Mouse (Mus musculus): ENCODE measurements at regions not wholly inside any gene's neighbourhood (a gene's known extent, or its start where the extent isn't known, plus 50 kb on each side); places are given as distances from the start of the nearest gene placed in this dataset.
A peak's percentile ranks its signal among the peaks of the same experiment; 100 is the strongest.

DNA sequence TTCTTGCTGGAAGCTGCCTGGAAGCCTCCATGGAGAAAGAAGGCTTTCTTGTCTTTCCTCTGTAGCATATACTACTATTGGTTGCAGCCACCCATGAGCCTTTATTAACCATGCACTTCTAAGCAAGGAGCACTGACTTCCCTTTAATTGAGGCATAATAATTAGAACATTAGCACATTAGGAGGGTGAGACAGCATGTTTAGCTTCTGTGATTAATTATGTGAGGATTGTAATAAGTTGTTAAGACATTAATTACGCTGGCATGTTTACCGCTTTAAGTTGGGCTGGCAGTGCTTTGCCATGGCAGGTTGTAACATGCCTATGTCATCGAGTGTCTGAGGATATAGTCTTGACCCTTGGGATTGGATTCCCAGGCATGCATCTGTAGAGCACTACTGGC, 391.7 kb downstream of the Brinp2 start:
- no peak for TF ChIP-seq EP300 (IDR thresholded peaks at IDR 0.05)
- TF ChIP-seq CTCF (IDR thresholded peaks at IDR 0.05), result no peak
- H3K9ac ChIP-seq (replicated peaks; ENCODE audit: low read depth), result no peak overlapping the region
- ATAC-seq, result no peak

GRCm38 (mm10) chr1:157969635-157970111, 386.5 kb downstream of the Brinp2 start:
- H3K27ac ChIP-seq (ENCODE audit: low read length), result no peak overlapping the region
- H3K4me1 ChIP-seq (ENCODE audit: insufficient read depth, low read depth, low read length), result no peaks in the 10 kb centered on the region
- TF ChIP-seq EP300 (IDR thresholded peaks at IDR 0.05) (no peak), CTCF (IDR thresholded peaks at IDR 0.05) (no peak)
- ATAC-seq (no peak), DNase-seq (ENCODE audit: low spot score) (no peak)
- H3K9ac ChIP-seq (replicated peaks; ENCODE audit: low read depth), result no peak overlapping the region
- no peak overlapping the region for H3K4me2 ChIP-seq (replicated peaks; ENCODE audit: low read depth, low read length)
- 82% methylated on average over 6 of the region's 6 CpGs for WGBS
- no peaks in the 10 kb centered on the region for H3K36me3 ChIP-seq (ENCODE audit: insufficient read depth, low read length)
- H3K27me3 ChIP-seq (replicated peaks; ENCODE audit: insufficient read depth, low read length), result no peaks in the 10 kb centered on the region
- H3K4me3 ChIP-seq (ENCODE audit: low read depth, low read length), result no peak overlapping the region
- no peaks in the 10 kb centered on the region for H3K9me3 ChIP-seq (ENCODE audit: low read length)

More for the DNA sequence above, 391.7 kb downstream of the Brinp2 start:
- Histone ChIP-seq H3K4me1 (ENCODE audit: insufficient read depth, low read depth, low read length) (no peaks in the 10 kb centered on the region), H3K27me3 (replicated peaks; ENCODE audit: insufficient read depth, low read length) (no peaks in the 10 kb centered on the region), H3K27ac (ENCODE audit: low read length) (no peak overlapping the region), H3K36me3 (ENCODE audit: insufficient read depth, low read length) (no peaks in the 10 kb centered on the region), H3K4me3 (ENCODE audit: low read depth, low read length) (no peak overlapping the region), H3K9me3 (ENCODE audit: low read length) (no peaks in the 10 kb centered on the region), H3K4me2 (replicated peaks; ENCODE audit: low read depth, low read length) (no peak overlapping the region)
- 79% methylated on average over 3 of the region's 3 CpGs for WGBS
- DNase-seq (ENCODE audit: low spot score), result no peak

- H3K36me3 ChIP-seq (ENCODE audit: insufficient read depth, low read length), result no peaks in the 10 kb centered on the region
- DNase-seq (ENCODE audit: low spot score) (no peak), ATAC-seq (no peak)
- no peak overlapping the region for H3K27ac ChIP-seq (ENCODE audit: low read length)
- TF ChIP-seq CTCF (IDR thresholded peaks at IDR 0.05) (no peak), EP300 (IDR thresholded peaks at IDR 0.05) (no peak)
- no peaks in the 10 kb centered on the region for H3K27me3 ChIP-seq (replicated peaks; ENCODE audit: insufficient read depth, low read length)
- no peaks in the 10 kb centered on the region for H3K4me1 ChIP-seq (ENCODE audit: insufficient read depth, low read depth, low read length)
- no peak overlapping the region for H3K4me3 ChIP-seq (ENCODE audit: low read depth, low read length)
- H3K9me3 ChIP-seq (ENCODE audit: low read length), result no peaks in the 10 kb centered on the region
- H3K9ac ChIP-seq (replicated peaks; ENCODE audit: low read depth), result no peak overlapping the region
- 68% methylated on average over 10 of the region's 10 CpGs for WGBS
- no peak overlapping the region for H3K4me2 ChIP-seq (replicated peaks; ENCODE audit: low read depth, low read length)
Observed at GRCm38 (mm10) chr1:157973373-157974232, 382.5 kb downstream of the Brinp2 start.

GRCm38 (mm10) chr1:157974656-157975055, 381.5 kb downstream of the Brinp2 start:
- no peak overlapping the region for H3K9ac ChIP-seq (replicated peaks; ENCODE audit: low read depth)
- no peak for DNase-seq (ENCODE audit: low spot score)
- no peaks in the 10 kb centered on the region for H3K36me3 ChIP-seq (ENCODE audit: insufficient read depth, low read length)
- no peak for TF ChIP-seq CTCF (IDR thresholded peaks at IDR 0.05)
- no peak overlapping the region for H3K27ac ChIP-seq (ENCODE audit: low read length)
- no peaks in the 10 kb centered on the region for H3K27me3 ChIP-seq (replicated peaks; ENCODE audit: insufficient read depth, low read length)
- no peak overlapping the region for H3K4me2 ChIP-seq (replicated peaks; ENCODE audit: low read depth, low read length)
- no peaks in the 10 kb centered on the region for H3K9me3 ChIP-seq (ENCODE audit: low read length)
- no peak for ATAC-seq
- WGBS, result 61% methylated on average over 4 of the region's 4 CpGs
- H3K4me3 ChIP-seq (ENCODE audit: low read depth, low read length), result no peak overlapping the region
- H3K4me1 ChIP-seq (ENCODE audit: insufficient read depth, low read depth, low read length), result no peaks in the 10 kb centered on the region

DNA sequence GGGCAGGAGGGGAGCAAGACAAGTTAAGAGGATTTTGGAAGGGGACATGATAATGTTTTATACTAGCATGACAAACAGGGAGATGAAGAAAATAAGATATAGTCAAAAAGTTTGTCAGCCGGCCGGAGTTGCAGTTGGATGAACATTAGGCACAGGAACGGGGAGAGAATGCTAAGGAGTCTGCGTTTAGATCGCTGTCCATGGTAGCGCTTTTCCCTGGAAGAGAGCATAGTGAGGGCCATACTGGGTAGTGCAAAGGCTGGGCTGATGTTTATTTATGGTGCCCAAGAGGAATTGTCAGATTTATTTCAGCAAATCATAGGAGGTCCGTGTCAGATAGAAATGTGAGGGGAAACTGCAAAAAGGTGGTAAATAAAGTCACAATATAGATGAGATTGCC, 337.0 kb downstream of the Brinp2 start:
- Histone ChIP-seq H3K4me1 (ENCODE audit: insufficient read depth, low read depth, low read length) (no peaks in the 10 kb centered on the region), H3K36me3 (ENCODE audit: insufficient read depth, low read length) (no peaks in the 10 kb centered on the region), H3K27ac (ENCODE audit: low read length) (no peak overlapping the region), H3K4me2 (replicated peaks; ENCODE audit: low read depth, low read length) (no peak overlapping the region), H3K9ac (replicated peaks; ENCODE audit: low read depth) (no peak overlapping the region), H3K4me3 (ENCODE audit: low read depth, low read length) (no peak overlapping the region), H3K27me3 (replicated peaks; ENCODE audit: insufficient read depth, low read length) (no peaks in the 10 kb centered on the region), H3K9me3 (ENCODE audit: low read length) (no peaks in the 10 kb centered on the region)
- peak; percentile 20 for DNase-seq (ENCODE audit: low spot score)
- ATAC-seq, result no peak
- whole genome bisulfite sequencing, result 13% methylated on average over 7 of the region's 7 CpGs
- no peak for TF ChIP-seq EP300 (IDR thresholded peaks at IDR 0.05)
- no peak for TF ChIP-seq CTCF (IDR thresholded peaks at IDR 0.05)

GRCm38 (mm10) chr1:158039756-158040155, 316.4 kb downstream of the Brinp2 start:
- no peak for DNase-seq (ENCODE audit: low spot score)
- H3K9ac ChIP-seq (replicated peaks; ENCODE audit: low read depth), result no peak overlapping the region
- no peak for TF ChIP-seq CTCF (IDR thresholded peaks at IDR 0.05)
- TF ChIP-seq EP300 (IDR thresholded peaks at IDR 0.05), result no peak
- no peak overlapping the region for H3K4me3 ChIP-seq (ENCODE audit: low read depth, low read length)
- H3K27ac ChIP-seq (ENCODE audit: low read length), result no peak overlapping the region
- H3K36me3 ChIP-seq (ENCODE audit: insufficient read depth, low read length), result no peaks in the 10 kb centered on the region
- 30% methylated on average over 2 of the region's 2 CpGs for WGBS
- H3K27me3 ChIP-seq (replicated peaks; ENCODE audit: insufficient read depth, low read length), result no peaks in the 10 kb centered on the region
- no peak overlapping the region for H3K4me2 ChIP-seq (replicated peaks; ENCODE audit: low read depth, low read length)
- ATAC-seq, result no peak
- H3K4me1 ChIP-seq (ENCODE audit: insufficient read depth, low read depth, low read length), result no peaks in the 10 kb centered on the region
- H3K9me3 ChIP-seq (ENCODE audit: low read length), result no peaks in the 10 kb centered on the region
